Mouse (Mus musculus) forebrain, embryonic 15.5 days (tissue): ENCODE data around the gene Cmtm1. TPM values are rescaled to one million over a fixed set of nuclear protein-coding genes. Genes with fewer than 3 reads are reported as not detected.
"Not testable (repeated sequence)": the region's sequence is repeated elsewhere in the genome, so short reads cannot be mapped to it uniquely, and the experiment has no call there.

Source experiments
- ATAC-seq: fragments of 200-750 bp; cut with Nextera tagmentation; replicated peaks from 2 replicates; pipeline ENCODE4 v1.8.0; 2017; ENCODE audit warnings: mild to moderate bottlenecking, moderate TSS enrichment, moderate library complexity
- H3K27ac ChIP-seq: fragments of 300-500 bp; sonication (generic); replicated peaks from 2 replicates; pipeline ENCODE4 v1.5.1; 2015; ENCODE audit warnings: mild to moderate bottlenecking, inconsistent platforms
- H3K27me3 ChIP-seq: fragments of 300-500 bp; sonication (generic); 2 replicates; pipeline ENCODE4 v1.6.1; 2015; ENCODE audit warnings: inconsistent platforms
- H3K36me3 ChIP-seq: fragments of 300-500 bp; sonication (generic); 2 replicates; pipeline ENCODE4 v1.6.1; 2015; ENCODE audit warnings: mild to moderate bottlenecking, inconsistent platforms
- H3K4me1 ChIP-seq: fragments of 300-500 bp; sonication (generic); 2 replicates; pipeline ENCODE4 v1.6.1; 2015; ENCODE audit warnings: inconsistent platforms
- H3K4me2 ChIP-seq: fragments of 300-500 bp; sonication (generic); replicated peaks from 2 replicates; pipeline ENCODE4 v1.6.1; 2015; ENCODE audit warnings: mild to moderate bottlenecking, inconsistent platforms
- H3K4me3 ChIP-seq: fragments of 300-500 bp; sonication (generic); 2 replicates; pipeline ENCODE4 v1.5.1; 2015; ENCODE audit warnings: mild to moderate bottlenecking, inconsistent platforms
- H3K9ac ChIP-seq: fragments of 300-500 bp; sonication (generic); replicated peaks from 2 replicates; pipeline ENCODE4 v1.6.1; 2015; ENCODE audit warnings: mild to moderate bottlenecking, inconsistent platforms
- H3K9me3 ChIP-seq: fragments of 300-500 bp; sonication (generic); 2 replicates; pipeline ENCODE4 v1.6.1; 2016; ENCODE audit warnings: inconsistent platforms
- WGBS: fragments of 180-500 bp; shearing (Covaris S2); methylation state at CpG from one replicate; pipeline ENCODE4 v1.1.7; 2015; ENCODE audit warnings: mixed read lengths; 5-methylcytosine and 5-hydroxymethylcytosine counted together
- polyA plus RNA-seq: library from polyadenylated mRNA; unstranded; fragments of >200 nt; fragmentation: Nextera tagmentation; extraction: Ambion mirVana; gene quantifications from 2 replicates; pipeline ENCODE4 v1.2.1, GENCODE M21; 2015

The Cmtm1 gene
- polyA plus RNA-seq, 1 experiment from 2014 or later: not detected

DNA sequence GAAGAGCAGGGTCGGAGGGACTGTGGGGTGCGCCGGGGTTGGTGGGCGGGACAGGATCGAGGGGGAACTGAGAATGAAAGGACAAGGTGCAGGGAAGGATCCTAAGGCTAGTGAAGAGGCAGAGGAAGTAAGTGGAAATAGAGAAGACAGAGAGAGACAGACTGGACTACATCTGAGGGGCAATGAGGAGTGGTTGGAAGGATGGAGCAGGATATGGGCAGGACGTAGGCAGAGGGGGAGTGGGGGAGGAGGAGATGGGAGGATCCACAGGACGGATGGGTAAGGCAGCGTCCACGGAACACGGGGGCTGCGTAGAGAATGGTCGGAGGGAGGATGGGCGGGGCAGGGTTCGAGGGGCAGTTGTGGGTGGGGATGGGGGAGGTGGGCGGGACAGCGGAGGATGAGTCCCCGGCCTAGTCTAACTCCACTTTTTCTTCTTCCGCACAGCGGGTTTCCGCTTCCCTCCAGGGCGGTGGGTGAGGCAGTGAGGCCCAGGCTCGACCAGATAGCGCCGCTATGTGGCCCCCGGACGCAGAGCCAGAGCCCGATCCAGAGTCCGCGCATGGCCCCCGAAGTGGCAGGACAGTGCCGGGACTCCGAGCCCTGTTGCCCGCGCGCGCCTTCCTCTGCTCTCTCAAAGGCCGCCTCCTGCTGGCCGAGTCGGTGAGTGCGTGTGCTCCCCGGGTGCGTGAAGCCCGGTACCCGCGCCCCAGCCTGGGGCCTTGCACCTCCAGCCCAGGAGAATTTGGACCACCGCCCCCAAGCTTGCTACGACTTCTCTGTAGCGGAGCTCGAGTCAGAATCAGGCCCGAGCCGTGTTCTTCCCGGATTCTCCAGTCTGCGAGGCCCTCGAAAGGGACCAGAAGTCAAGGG lies 30.5 kb upstream of the Cmtm1 start:
- H3K4me1 ChIP-seq: peaks cover 16% of the 10 kb centered on the region
- peak overlapping the region; percentile 81 for H3K4me2 ChIP-seq
- peak overlapping the region; percentile 51 for H3K27ac ChIP-seq
- H3K27me3 ChIP-seq: no peaks in the 10 kb centered on the region
- peak overlapping the region; percentile 56 for H3K9ac ChIP-seq
- H3K9me3 ChIP-seq: no peaks in the 10 kb centered on the region
- ATAC-seq: peak; percentile 76
- under 1% methylated on average over 46 of the region's 54 CpGs for WGBS
- no peaks in the 10 kb centered on the region for H3K36me3 ChIP-seq
- H3K4me3 ChIP-seq: peak overlapping the region; percentile 61

DNA sequence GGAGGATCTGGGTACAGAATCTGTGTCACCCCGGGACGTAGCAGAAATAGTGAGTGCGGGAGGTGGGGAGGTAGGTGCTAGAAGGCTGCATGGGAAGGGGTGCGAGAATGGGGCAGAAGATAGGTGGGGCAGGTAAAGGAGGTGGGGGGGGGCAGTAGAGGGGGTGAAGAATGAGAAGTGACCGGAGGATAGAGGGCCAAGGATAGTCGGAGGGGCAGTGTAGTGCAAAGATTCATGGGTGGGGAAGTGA lies 30.0 kb upstream of the Cmtm1 start:
- no peaks in the 10 kb centered on the region for H3K27me3 ChIP-seq
- H3K36me3 ChIP-seq: no peaks in the 10 kb centered on the region
- peak; percentile 8 for ATAC-seq
- peaks cover 16% of the 10 kb centered on the region for H3K4me1 ChIP-seq
- 4% methylated on average over 6 of the region's 6 CpGs for WGBS
- peak overlapping the region; percentile 81 for H3K4me2 ChIP-seq
- peak overlapping the region; percentile 56 for H3K9ac ChIP-seq
- H3K4me3 ChIP-seq: peak overlapping the region; percentile 61
- H3K27ac ChIP-seq: 0 out of 2 replicates have a peak overlapping the region, but pooled peaks have one; percentile 19
- H3K9me3 ChIP-seq: no peaks in the 10 kb centered on the region

DNA sequence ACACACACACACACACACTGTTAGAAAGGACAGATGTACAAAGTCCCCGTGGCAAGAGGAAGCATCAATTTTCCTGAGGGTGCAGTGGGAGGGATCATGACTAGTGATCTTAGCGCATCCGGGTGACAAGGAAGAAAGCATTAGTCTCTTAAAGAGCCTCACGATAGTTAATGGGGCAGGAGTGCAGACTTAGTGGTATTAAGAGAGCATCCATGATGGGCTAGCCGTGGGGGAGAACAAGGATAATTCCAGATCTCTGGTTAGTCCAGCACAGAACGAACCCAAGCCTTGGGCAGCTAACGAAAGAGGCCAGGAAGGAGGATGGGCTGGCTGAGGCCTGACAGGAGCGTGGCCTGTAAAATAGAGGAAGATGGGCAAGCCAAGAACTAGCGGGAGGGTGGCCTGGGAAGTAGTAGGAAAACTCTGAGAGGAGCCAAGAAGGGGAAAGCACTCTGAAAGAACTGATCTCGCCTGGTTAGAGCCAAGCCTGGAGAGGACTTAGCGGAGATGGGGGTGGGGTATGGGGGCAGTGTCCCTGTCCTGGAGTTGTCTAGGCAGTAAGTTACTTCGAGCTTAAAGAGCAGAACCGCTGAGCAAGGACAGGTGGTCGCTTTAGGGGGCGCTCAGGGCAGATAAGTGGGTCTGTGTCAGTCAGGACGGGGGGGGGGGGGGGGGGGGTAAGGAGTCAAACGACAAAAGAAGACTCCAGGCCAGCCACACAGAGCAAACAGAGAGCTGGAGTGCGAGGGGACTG lies 29.5 kb upstream of the Cmtm1 start, which contains the start of gene Cmtm3:
Gene Cmtm3, plus strand, starts transcription at position 182 of the 754 bp plus-strand sequence.
- ATAC-seq: no peak
- peak within 1 kb of the TSS; percentile 56 for H3K9ac ChIP-seq
- no peaks in the 10 kb centered on the region for H3K36me3 ChIP-seq
- WGBS: 14% methylated on average over 18 of the region's 18 CpGs
- no peaks in the 10 kb centered on the region for H3K27me3 ChIP-seq
- H3K27ac ChIP-seq: 0 out of 2 replicates have a peak within 1 kb of the TSS, but pooled peaks have one; percentile 19
- peaks cover 16% of the 10 kb centered on the region for H3K4me1 ChIP-seq
- no peaks in the 10 kb centered on the region for H3K9me3 ChIP-seq
- peak within 1 kb of the TSS; percentile 61 for H3K4me3 ChIP-seq
- H3K4me2 ChIP-seq: peak within 1 kb of the TSS; percentile 81

DNA sequence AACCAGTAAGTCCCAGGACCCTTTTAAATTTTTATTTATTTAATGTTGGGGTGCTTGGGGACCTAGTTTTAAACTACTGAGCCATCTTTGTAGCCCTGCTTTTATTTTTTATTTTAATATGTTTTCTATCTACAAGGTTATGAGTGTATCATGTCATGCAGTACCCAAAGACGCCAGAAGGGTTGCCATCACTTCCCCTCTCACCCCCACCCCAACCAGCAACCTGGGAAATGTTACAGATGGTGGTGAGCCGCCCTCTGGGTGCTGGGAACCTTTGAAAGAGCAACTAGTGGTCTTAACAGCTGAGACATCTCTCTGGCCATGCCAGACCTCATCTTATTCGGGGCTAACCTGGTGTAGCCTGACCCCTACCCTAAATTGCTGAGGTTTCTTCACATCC lies 27.9 kb upstream of the Cmtm1 start:
- H3K9ac ChIP-seq: no peak overlapping the region
- H3K4me1 ChIP-seq: peaks cover 16% of the 10 kb centered on the region
- no peaks in the 10 kb centered on the region for H3K9me3 ChIP-seq
- ATAC-seq: no peak
- 46% methylated on average over 3 of the region's 3 CpGs for WGBS
- no peak overlapping the region for H3K4me2 ChIP-seq
- no peaks in the 10 kb centered on the region for H3K36me3 ChIP-seq
- no peak overlapping the region for H3K27ac ChIP-seq
- H3K27me3 ChIP-seq: no peaks in the 10 kb centered on the region
- H3K4me3 ChIP-seq: no peak overlapping the region

DNA sequence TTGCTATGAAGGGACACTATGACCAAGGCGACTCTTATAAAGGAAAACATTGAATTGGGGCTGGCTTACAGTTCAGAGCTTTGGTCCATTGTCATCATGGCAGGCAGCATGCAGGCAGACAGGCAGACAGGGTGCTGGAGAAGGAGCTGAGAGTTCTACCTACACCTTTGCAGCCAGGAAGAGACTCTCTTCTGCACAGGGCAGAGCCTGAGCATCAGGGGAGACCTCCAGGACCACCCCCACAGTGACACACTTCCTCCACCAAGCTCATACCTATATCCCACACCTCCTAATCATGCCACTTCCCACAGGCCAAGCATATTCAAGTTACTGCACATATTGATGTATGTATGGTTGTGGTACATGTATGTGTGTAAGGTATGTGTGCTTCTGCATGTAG lies 26.9 kb upstream of the Cmtm1 start:
- Histone ChIP-seq H3K27ac (no peak overlapping the region), H3K4me1 (peaks cover 16% of the 10 kb centered on the region), H3K36me3 (no peaks in the 10 kb centered on the region), H3K27me3 (no peaks in the 10 kb centered on the region), H3K4me3 (no peak overlapping the region), H3K9ac (no peak overlapping the region), H3K9me3 (no peaks in the 10 kb centered on the region), H3K4me2 (no peak overlapping the region)
- ATAC-seq: no peak
- 91% methylated on average over 1 of the region's 1 CpGs for WGBS

DNA sequence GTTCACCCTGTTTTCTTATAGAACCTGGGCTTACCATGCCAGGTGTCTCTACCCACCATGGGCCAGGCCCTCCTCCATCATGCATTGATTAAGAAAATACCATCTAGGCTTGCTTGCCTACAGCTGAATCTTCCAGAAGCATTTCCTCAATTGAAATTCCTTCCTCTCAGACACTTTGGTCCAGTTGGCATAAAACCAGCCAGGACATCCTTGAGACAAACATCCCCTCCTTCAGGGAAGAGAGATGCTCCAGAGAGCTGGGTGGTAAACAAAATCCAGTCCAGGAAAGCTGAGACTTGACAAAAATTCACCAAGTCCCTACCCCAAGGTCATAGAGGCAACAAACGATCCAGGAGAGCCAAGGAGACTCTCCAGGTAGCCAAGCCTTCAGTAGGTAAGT lies 24.3 kb upstream of the Cmtm1 start:
- Histone ChIP-seq H3K4me3 (no peak overlapping the region), H3K9ac (no peak overlapping the region), H3K36me3 (no peaks in the 10 kb centered on the region), H3K4me1 (no peaks in the 10 kb centered on the region), H3K27ac (no peak overlapping the region), H3K27me3 (no peaks in the 10 kb centered on the region), H3K9me3 (no peaks in the 10 kb centered on the region), H3K4me2 (no peak overlapping the region)
- WGBS: 76% methylated on average over 1 of the region's 1 CpGs
- no peak for ATAC-seq

DNA sequence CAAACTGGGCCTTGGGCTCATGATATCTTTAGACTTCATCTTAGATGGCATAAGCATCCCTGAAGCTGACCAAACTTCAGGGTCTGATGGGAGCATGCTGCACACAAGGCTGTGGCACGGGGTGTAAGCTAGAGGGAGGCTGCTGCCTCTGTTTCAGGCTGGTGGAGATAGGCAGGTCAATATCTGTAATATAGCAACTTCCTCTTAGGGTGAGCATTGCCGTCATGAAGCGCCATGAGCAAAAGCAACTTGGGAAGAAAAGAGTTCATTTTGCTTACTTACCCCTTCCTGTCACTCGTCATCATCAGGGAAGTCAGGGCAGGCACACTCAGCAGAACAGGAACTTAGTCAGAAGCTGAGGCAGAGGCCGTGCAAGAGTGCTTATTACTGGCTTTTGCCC lies 23.8 kb upstream of the Cmtm1 start:
- H3K4me1 ChIP-seq: no peaks in the 10 kb centered on the region
- no peak overlapping the region for H3K9ac ChIP-seq
- no peak overlapping the region for H3K27ac ChIP-seq
- H3K36me3 ChIP-seq: no peaks in the 10 kb centered on the region
- H3K4me2 ChIP-seq: no peak overlapping the region
- H3K4me3 ChIP-seq: no peak overlapping the region
- no peaks in the 10 kb centered on the region for H3K27me3 ChIP-seq
- no peaks in the 10 kb centered on the region for H3K9me3 ChIP-seq
- ATAC-seq: no peak
- WGBS: 79% methylated on average over 5 of the region's 5 CpGs

DNA sequence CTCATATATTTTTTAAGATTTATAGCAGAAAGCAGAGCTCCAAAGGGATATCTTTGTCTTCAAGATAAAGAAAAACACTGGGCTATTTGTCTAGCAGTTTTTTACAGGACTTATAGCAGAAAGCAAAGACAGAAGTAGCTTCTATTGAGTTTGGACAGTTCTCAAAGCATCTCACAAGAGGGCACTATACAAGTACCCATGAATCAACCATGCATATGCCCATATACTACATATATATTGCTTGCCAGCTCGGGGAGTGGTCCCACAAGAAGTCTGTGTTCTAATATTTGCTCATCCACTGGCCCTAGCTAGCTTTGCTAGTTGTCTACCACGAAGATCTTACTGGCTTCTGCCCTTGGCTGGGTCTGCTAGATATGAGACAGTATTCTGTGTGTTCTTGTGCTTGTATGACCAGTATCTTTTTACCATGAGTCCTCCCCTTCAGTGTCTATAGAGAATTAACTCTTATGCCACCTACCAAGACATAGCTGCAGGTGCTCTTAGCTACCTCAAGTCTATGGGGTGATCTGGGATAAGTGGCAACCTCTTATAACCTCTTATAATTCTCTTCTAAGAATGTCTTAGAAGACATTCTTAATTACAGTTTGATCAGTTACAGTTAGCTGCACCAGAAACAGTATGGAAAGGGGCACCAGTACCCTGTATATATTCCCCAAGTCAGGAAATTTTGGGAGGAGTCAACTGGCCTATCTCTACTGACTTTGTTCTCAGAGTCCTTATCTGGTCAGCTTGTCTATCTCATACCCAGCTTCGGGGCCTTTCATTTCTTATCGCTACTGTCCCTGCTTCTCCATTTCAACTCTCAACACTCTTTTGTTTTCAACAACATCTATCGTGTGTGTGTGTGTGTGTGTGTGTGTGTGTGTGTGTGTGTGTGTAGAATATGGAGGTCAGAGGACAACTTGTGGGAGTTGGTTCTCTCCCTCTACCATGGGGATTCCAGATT lies 23.0 kb upstream of the Cmtm1 start:
- H3K4me1 ChIP-seq: no peaks in the 10 kb centered on the region
- no peak overlapping the region for H3K27ac ChIP-seq
- H3K9me3 ChIP-seq: no peaks in the 10 kb centered on the region
- no peak for ATAC-seq
- 77% methylated on average over 5 of the region's 5 CpGs for WGBS
- H3K36me3 ChIP-seq: no peaks in the 10 kb centered on the region
- no peak overlapping the region for H3K9ac ChIP-seq
- no peaks in the 10 kb centered on the region for H3K27me3 ChIP-seq
- no peak overlapping the region for H3K4me2 ChIP-seq
- H3K4me3 ChIP-seq: no peak overlapping the region

DNA sequence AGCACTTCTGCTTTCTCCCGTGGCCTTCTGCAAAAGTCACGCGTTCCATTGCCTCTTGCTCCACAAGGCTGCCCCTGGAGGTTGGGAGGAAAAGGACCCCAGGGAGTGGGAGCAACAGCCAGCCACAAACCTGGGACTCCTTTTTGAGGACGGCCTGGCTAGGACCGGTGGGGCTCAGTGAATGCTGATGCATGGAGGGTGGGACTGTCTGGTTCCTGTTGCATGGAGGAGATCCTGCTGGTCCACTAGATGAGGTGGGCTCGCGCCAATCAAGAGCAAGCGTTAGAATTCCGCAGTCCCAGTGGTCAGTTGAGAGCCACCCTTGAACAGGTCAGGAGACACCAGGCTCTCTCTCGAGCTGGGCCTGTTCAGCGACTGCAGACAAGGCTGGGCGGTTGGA lies 12.0 kb upstream of the Cmtm1 start, which contains the start of gene Cmtm2b:
Gene Cmtm2b, plus strand, starts transcription at position 301 of the 400 bp plus-strand sequence.
- not testable (repeated sequence) for H3K4me3 ChIP-seq, H3K27me3 ChIP-seq, H3K27ac ChIP-seq, ATAC-seq, H3K4me1 ChIP-seq, H3K4me2 ChIP-seq, H3K36me3 ChIP-seq, H3K9ac ChIP-seq, H3K9me3 ChIP-seq
- 91% methylated on average over 12 of the region's 12 CpGs for WGBS

DNA sequence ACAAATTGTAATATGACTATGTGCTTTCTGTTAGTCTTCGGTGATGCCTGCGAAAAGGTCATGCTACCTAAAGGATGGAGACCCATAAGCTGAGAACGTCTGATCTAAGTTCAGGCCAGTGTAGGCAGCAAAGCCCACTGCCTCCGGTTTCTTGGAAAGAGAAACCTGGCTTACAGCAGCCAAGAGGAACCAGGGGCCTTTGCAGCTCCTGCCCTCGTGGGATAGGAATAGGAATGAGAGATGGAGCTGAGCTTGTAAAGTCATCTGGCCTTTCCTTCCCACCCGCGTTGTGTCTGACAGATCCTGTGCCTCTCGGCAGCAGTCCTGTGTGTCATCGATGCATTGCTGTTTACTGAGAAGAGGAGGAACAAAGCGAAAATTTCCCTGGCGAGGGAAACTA lies 11.3 kb upstream of the Cmtm1 start, which contains the start of gene Gm11020:
Gene Gm11020, plus strand, starts transcription at position 301 of the 400 bp plus-strand sequence.
- ATAC-seq, H3K27ac ChIP-seq, H3K27me3 ChIP-seq, H3K36me3 ChIP-seq, H3K4me2 ChIP-seq, H3K4me1 ChIP-seq, H3K9ac ChIP-seq, H3K4me3 ChIP-seq, H3K9me3 ChIP-seq: not testable (repeated sequence)
- 84% methylated on average over 9 of the region's 11 CpGs for WGBS

DNA sequence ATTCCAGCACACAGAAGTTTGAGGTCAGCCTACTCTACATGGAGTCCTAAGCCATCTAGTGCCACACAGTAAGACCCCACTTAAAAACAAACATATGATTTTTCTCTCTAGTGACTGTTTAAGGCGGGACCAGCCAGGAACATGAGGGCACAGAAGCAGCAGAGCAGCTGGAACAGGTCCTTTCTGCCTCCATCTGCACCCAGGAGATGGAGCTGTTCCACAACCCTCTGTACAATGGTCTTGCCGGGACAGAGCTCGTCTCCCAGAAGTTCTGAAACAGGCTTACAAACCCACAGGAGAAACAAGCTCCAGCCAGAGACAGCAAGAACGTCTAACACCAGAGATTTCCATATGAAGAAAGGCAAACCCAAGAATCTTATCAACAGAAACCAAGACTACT lies 3.4 kb upstream of the Cmtm1 start:
- no peaks in the 10 kb centered on the region for H3K9me3 ChIP-seq
- H3K4me3 ChIP-seq: no peak overlapping the region
- H3K27ac ChIP-seq: no peak overlapping the region
- ATAC-seq: no peak
- WGBS: 70% methylated on average over 4 of the region's 4 CpGs
- H3K4me1 ChIP-seq: no peaks in the 10 kb centered on the region
- H3K4me2 ChIP-seq: no peak overlapping the region
- H3K9ac ChIP-seq: no peak overlapping the region
- no peaks in the 10 kb centered on the region for H3K27me3 ChIP-seq
- no peaks in the 10 kb centered on the region for H3K36me3 ChIP-seq
